Mouse (Mus musculus) forebrain, embryonic 13.5 days (tissue): ENCODE results near the gene Islr2. TPM values are rescaled to one million over a fixed set of nuclear protein-coding genes. Genes with fewer than 3 reads are reported as not detected.

Experiments used
- ATAC-seq: fragments of 200-750 bp; cut with Nextera tagmentation; 2 replicates; pipeline ENCODE4 v1.8.0; 2017
- H3K27ac ChIP-seq: fragments of 300-500 bp; sonication (generic); 2 replicates; pipeline ENCODE4 v1.5.1; 2015; ENCODE audit warnings: inconsistent platforms, mild to moderate bottlenecking, moderate library complexity
- H3K27me3 ChIP-seq: fragments of 300-500 bp; sonication (generic); 2 replicates; pipeline ENCODE4 v1.6.1; 2015; ENCODE audit warnings: mild to moderate bottlenecking, inconsistent platforms
- H3K36me3 ChIP-seq: fragments of 300-500 bp; sonication (generic); 2 replicates; pipeline ENCODE4 v1.6.1; 2015; ENCODE audit warnings: mild to moderate bottlenecking, inconsistent platforms; ENCODE audit not compliant: poor library complexity, severe bottlenecking
- H3K4me1 ChIP-seq: fragments of 300-500 bp; sonication (generic); 2 replicates; pipeline ENCODE4 v1.6.1; 2015; ENCODE audit warnings: inconsistent platforms
- H3K4me2 ChIP-seq: fragments of 300-500 bp; sonication (generic); 2 replicates; pipeline ENCODE4 v1.6.1; 2015; ENCODE audit warnings: inconsistent platforms, mild to moderate bottlenecking, moderate library complexity
- H3K4me3 ChIP-seq: fragments of 300-500 bp; sonication (generic); 2 replicates; pipeline ENCODE4 v1.5.1; 2015; ENCODE audit warnings: mild to moderate bottlenecking, inconsistent platforms
- H3K9ac ChIP-seq: fragments of 300-500 bp; sonication (generic); 2 replicates; pipeline ENCODE4 v1.6.1; 2015; ENCODE audit warnings: mild to moderate bottlenecking, inconsistent platforms
- H3K9me3 ChIP-seq: fragments of 300-500 bp; sonication (generic); replicated peaks from 2 replicates; pipeline ENCODE4 v1.6.1; 2016; ENCODE audit warnings: inconsistent platforms
- WGBS: fragments of 180-500 bp; shearing (Covaris S2); methylation state at CpG from one replicate; pipeline ENCODE4 v1.1.7; 2015; 5-methylcytosine and 5-hydroxymethylcytosine counted together
- polyA plus RNA-seq: library from polyadenylated mRNA; unstranded; fragments of >200 nt; fragmentation: Nextera tagmentation; extraction: Ambion mirVana; gene quantifications from 2 replicates; pipeline ENCODE4 v1.2.1, GENCODE M21; 2015

The Islr2 gene
- polyA plus RNA-seq, 1 experiment from 2014 or later, result 50.1 TPM

DNA sequence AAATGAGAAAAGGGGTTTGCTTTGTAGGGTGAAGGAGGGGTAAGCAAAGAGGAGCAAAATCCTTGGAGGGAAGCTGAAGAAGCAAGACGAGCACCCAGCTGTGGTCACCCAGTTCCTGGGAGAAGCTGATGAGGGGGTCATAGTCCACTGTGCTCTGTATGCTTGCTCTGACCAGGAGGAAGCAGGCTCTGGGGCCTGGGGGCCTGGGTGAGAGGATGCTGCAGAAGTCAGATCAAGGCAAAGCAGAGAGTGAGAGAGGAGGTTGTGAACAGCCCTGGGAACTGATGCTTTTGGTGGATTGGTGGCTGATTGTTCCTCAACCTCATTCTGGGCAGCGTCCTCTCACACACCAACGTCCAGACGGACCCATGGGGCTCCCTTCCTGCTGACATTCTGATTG, 27.0 kb downstream of the Islr2 start:
- H3K36me3 ChIP-seq, result no peaks in the 10 kb centered on the region
- H3K9ac ChIP-seq, result no peak overlapping the region
- peak overlapping the region; percentile 8; the same call in 1 of the 2 replicates for H3K27ac ChIP-seq
- peaks cover 14% of the 10 kb centered on the region for H3K4me1 ChIP-seq
- H3K4me2 ChIP-seq, result no peak overlapping the region
- H3K27me3 ChIP-seq, result no peaks in the 10 kb centered on the region
- WGBS, result 44% methylated on average over 4 of the region's 4 CpGs
- no peak overlapping the region for H3K4me3 ChIP-seq
- no peaks in the 10 kb centered on the region for H3K9me3 ChIP-seq
- no peak for ATAC-seq

DNA sequence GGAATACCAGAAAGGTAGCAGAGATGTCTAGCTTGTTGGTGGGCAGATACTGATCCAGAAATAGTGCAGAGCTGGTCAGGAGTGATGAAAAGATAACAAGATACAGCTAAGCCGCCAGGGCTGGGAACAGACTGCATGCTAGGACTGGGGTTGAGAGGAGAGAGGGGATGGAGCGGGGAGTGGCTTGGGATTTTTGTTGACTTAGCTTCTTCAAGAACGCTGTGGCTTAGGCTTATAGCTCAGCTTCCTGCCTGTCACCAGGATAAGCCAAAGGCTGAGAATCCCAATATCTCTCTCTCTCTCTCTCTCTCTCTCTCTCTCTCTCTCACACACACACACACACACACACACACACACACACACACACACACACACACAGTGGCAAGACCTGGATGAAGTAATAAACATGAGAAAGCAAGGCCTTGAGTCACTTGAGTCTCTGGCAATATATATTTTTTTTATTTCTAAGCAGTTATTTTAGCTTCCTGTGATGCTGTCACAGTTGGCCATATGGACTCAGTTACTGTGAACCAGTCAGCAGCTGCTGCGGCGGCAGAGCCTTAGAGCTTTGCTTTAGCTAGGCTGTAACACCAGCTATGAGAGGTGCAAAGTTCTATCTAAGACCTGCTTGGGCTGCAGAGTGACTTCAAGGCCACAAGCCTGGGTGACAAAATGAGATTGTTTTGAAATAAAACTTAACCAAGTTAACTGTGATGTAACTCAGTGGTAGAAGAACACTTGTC, 28.2 kb downstream of the Islr2 start:
- Histone ChIP-seq H3K4me1 (peaks cover 14% of the 10 kb centered on the region), H3K27ac (peak overlapping the region; percentile 67), H3K9me3 (no peaks in the 10 kb centered on the region), H3K36me3 (no peaks in the 10 kb centered on the region), H3K4me2 (no peak overlapping the region), H3K4me3 (no peak overlapping the region), H3K27me3 (no peaks in the 10 kb centered on the region), H3K9ac (no peak overlapping the region)
- ATAC-seq, result no peak
- 51% methylated on average over 5 of the region's 5 CpGs for WGBS

DNA sequence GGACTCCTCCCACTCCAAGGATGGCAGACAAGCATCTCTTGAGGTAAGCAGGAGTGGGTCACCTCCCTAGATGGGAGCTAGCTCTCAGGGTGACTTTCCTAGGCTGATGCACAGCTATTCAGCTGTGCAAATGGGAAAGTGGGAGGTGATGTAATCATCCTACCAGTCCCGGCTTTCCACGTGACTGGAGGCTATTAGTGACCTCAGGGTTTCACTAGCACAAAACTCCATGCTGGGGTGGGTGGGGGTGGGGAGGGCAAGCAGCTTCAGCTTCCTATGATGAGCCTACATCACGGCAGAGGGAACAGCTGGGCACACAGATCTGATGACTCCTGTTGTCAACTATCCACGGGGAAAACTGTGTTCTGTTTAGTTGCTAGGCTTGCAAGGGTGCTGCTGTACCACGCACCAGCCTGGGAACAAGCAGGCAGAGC, 29.3 kb downstream of the Islr2 start:
- Histone ChIP-seq H3K9ac (no peak overlapping the region), H3K36me3 (no peaks in the 10 kb centered on the region), H3K4me3 (no peak overlapping the region), H3K27ac (peak overlapping the region; percentile 67), H3K4me1 (peaks cover 14% of the 10 kb centered on the region), H3K27me3 (no peaks in the 10 kb centered on the region), H3K9me3 (no peaks in the 10 kb centered on the region), H3K4me2 (no peak overlapping the region)
- 20% methylated on average over 5 of the region's 5 CpGs for WGBS
- peak; percentile 36; the same call in 1 of the 2 replicates for ATAC-seq

DNA sequence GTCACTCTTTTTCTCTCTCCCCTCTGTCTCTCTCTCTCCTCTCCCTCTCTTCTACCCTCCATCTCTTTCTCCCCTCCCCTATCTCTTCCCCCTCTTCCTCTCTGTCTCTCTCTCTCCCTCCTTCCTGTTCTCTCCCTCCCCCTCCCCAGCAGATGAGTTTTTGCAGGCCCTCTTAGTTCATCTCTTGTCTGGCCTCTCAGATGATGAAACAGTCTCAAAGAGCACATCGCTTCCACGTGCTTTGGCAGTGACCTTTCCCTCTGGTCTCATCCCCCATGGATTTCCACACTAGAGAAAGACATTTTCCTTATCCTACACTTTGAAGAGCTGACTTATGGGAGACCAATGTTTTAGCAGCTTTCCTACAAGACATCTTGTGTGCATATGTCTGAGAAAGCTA, 31.3 kb downstream of the Islr2 start:
- H3K27ac ChIP-seq, result no peak overlapping the region
- H3K4me1 ChIP-seq, result peaks cover 20% of the 10 kb centered on the region
- no peaks in the 10 kb centered on the region for H3K9me3 ChIP-seq
- 75% methylated on average over 2 of the region's 2 CpGs for WGBS
- no peaks in the 10 kb centered on the region for H3K27me3 ChIP-seq
- H3K4me3 ChIP-seq, result no peak overlapping the region
- H3K4me2 ChIP-seq, result no peak overlapping the region
- no peaks in the 10 kb centered on the region for H3K36me3 ChIP-seq
- no peak overlapping the region for H3K9ac ChIP-seq
- ATAC-seq, result no peak

DNA sequence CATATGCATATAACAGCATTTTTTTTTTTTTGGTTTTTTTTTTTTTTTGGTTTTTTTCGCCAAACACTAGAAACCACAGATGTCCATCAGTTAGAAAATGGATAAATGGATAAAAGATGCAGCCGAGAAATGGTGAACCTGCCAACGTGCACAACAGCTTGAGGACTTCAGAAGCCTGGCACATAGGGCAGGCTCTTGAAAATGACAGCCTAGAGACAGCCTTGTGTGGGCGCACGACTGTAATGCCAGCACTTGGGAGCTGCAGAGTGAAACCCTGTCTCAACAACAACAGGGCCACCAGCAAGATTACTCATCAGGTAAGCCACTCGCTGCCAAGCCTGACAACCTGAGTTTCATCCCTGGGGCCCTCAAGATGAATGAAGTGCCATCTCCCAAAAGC, 34.7 kb downstream of the Islr2 start:
- 79% methylated on average over 6 of the region's 6 CpGs for WGBS
- no peak overlapping the region for H3K27ac ChIP-seq
- H3K36me3 ChIP-seq, result no peaks in the 10 kb centered on the region

DNA sequence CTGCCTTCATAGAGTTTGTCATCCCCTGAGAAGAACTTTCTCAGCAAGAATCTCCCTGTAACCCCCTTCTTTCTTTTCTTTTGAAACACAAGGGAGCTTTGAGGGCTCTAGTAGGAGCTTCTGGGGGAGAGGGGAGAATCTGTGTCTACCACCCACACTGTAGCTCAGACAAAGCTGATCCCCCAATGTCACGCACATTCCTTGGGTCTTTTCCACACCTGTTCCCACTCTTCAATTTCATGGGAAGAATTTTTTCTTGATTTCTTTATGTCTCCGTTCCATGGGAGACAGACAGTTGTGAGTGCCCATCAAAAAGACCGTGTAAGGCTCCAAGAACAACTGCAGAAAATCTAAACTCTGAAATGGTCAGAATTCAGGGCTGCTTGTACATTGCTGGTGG, 35.2 kb downstream of the Islr2 start:
- WGBS, result 68% methylated on average over 3 of the region's 3 CpGs

More for the DNA sequence above, 34.7 kb downstream of the Islr2 start:
- H3K9me3 ChIP-seq, result no peaks in the 10 kb centered on the region
- no peak for ATAC-seq
- no peak overlapping the region for H3K4me2 ChIP-seq
- H3K9ac ChIP-seq, result no peak overlapping the region
- no peaks in the 10 kb centered on the region for H3K27me3 ChIP-seq
- H3K4me1 ChIP-seq, result peaks cover 7% of the 10 kb centered on the region
- H3K4me3 ChIP-seq, result no peak overlapping the region

DNA sequence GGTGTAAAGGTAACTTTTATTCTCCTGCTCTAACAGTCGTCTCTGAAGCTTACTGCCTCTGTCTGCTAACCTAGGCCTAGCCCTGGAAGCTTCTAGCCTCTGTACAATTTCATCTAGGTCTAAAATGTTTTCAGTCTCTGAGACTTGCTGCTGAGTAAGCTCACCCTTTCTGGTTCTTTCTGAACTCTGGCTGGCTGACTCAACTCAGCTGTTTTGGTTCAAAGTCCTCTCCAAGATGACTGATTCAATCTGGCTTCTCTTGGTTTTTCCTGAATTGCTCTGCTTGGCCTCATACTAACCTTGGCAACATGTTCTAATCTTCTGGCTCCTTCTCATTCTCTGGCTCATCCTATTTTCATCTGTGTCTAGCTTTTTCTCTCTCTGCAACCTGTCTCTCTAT, 38.3 kb downstream of the Islr2 start:
- H3K36me3 ChIP-seq, result no peaks in the 10 kb centered on the region
- ATAC-seq, result no peak
- WGBS, result 82% methylated on average over 1 of the region's 1 CpGs
- no peaks in the 10 kb centered on the region for H3K27me3 ChIP-seq
- H3K4me1 ChIP-seq, result peaks cover 7% of the 10 kb centered on the region
- H3K4me2 ChIP-seq, result no peak overlapping the region
- no peaks in the 10 kb centered on the region for H3K9me3 ChIP-seq
- H3K4me3 ChIP-seq, result no peak overlapping the region
- H3K27ac ChIP-seq, result no peak overlapping the region
- no peak overlapping the region for H3K9ac ChIP-seq

More for the DNA sequence above, 35.2 kb downstream of the Islr2 start:
- Histone ChIP-seq H3K9ac (no peak overlapping the region), H3K9me3 (no peaks in the 10 kb centered on the region), H3K4me3 (no peak overlapping the region), H3K27ac (no peak overlapping the region), H3K4me2 (no peak overlapping the region), H3K4me1 (peaks cover 7% of the 10 kb centered on the region), H3K27me3 (no peaks in the 10 kb centered on the region), H3K36me3 (no peaks in the 10 kb centered on the region)
- no peak for ATAC-seq

DNA sequence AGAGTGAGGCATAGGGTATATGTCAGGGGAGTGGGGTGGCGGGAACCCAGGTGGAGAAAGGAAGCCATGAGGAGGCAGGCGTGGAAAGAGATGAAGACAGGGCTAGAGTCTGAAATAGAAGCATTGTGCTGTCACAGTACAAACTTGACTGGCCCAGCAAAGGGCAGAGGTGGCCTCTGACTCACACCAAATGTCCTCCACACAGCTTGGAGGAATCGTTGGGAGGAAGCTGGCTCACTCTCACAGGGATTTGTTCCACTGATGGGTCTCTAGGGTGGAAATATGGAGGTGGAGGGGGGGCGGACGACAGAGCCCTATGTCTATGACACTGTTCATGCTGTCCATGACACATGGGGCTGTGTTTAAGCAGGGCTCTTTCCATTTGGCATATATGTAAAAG, 41.0 kb downstream of the Islr2 start:
- no peaks in the 10 kb centered on the region for H3K36me3 ChIP-seq
- no peak overlapping the region for H3K4me3 ChIP-seq
- no peak overlapping the region for H3K9ac ChIP-seq
- H3K27ac ChIP-seq, result no peak overlapping the region
- no peaks in the 10 kb centered on the region for H3K27me3 ChIP-seq
- no peak for ATAC-seq
- H3K4me2 ChIP-seq, result no peak overlapping the region
- 85% methylated on average over 5 of the region's 5 CpGs for WGBS
- H3K4me1 ChIP-seq, result peaks cover 9% of the 10 kb centered on the region
- H3K9me3 ChIP-seq, result no peaks in the 10 kb centered on the region

DNA sequence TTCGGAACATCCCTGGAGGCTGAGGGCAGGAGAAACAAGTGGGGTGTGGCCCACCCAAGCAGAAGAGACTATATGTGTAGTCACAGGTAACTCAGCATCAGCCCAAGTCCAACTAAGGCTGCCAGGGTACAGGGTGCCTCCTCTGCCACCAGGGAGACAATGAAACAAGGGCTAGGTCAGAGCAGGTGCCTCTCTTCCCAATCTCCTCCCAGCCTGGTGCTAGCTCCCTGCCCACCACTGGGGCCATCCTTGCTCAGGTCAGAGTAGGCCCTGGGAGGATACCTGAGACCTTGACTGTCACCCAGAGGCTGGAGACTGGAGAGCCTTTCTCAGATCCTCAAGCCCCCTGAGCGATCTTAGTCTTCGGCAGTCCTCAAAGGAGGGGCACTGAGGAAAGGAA, 41.9 kb downstream of the Islr2 start:
- Histone ChIP-seq H3K4me1 (peaks cover 9% of the 10 kb centered on the region), H3K36me3 (no peaks in the 10 kb centered on the region), H3K27ac (no peak overlapping the region), H3K9ac (no peak overlapping the region), H3K27me3 (no peaks in the 10 kb centered on the region), H3K9me3 (no peaks in the 10 kb centered on the region), H3K4me2 (no peak overlapping the region), H3K4me3 (no peak overlapping the region)
- 99% methylated on average over 3 of the region's 3 CpGs for WGBS
- no peak for ATAC-seq

DNA sequence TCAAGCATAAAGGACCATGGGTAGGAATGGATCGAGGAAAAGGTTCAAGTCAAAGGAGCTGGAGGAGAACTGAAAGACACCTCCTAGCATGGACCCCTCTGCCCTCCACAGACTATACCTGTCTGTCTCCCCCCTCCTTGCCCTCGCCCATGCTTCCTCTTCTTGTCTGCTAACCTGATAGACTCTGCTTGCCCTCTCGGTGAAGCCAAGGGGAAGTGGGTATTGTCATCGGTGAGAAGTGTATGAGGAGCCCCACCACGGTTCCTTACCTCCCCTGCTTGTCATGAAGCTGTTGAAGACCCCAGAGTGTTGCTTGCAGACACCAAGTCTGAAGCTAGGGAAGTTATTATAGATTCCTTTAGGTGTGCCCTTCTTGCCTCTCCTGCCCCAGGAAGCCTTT, 43.8 kb downstream of the Islr2 start:
- 84% methylated on average over 5 of the region's 5 CpGs for WGBS
- H3K9me3 ChIP-seq, result no peaks in the 10 kb centered on the region
- ATAC-seq, result no peak
- no peak overlapping the region for H3K9ac ChIP-seq
- no peaks in the 10 kb centered on the region for H3K27me3 ChIP-seq
- H3K4me1 ChIP-seq, result peaks cover 22% of the 10 kb centered on the region
- H3K36me3 ChIP-seq, result no peaks in the 10 kb centered on the region
- no peak overlapping the region for H3K4me3 ChIP-seq
- H3K27ac ChIP-seq, result no peak overlapping the region
- no peak overlapping the region for H3K4me2 ChIP-seq

DNA sequence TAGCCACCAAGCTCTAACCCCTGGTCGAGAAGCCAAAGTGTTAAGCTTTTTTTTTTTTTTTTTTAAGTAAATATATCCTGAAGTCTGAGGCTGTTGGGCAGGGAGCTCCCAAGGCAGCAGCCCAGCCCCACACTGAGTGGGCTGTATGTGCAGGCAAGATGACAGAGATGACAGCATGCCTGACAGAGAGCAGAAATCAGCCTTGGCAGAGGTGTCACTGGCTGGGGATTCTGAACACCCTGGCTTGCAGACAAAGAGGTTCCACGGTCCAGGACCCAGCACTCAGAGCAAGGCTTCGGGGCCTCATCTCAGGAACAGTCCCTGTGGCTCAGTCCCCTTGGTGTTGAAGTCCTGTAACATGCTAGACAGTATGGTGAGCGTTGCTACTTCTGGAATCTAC, 44.3 kb downstream of the Islr2 start:
- Histone ChIP-seq H3K9me3 (no peaks in the 10 kb centered on the region), H3K27ac (no peak overlapping the region), H3K36me3 (no peaks in the 10 kb centered on the region), H3K4me3 (no peak overlapping the region), H3K27me3 (no peaks in the 10 kb centered on the region), H3K4me2 (no peak overlapping the region), H3K9ac (no peak overlapping the region), H3K4me1 (peaks cover 26% of the 10 kb centered on the region)
- no peak for ATAC-seq
- 79% methylated on average over 4 of the region's 4 CpGs for WGBS

DNA sequence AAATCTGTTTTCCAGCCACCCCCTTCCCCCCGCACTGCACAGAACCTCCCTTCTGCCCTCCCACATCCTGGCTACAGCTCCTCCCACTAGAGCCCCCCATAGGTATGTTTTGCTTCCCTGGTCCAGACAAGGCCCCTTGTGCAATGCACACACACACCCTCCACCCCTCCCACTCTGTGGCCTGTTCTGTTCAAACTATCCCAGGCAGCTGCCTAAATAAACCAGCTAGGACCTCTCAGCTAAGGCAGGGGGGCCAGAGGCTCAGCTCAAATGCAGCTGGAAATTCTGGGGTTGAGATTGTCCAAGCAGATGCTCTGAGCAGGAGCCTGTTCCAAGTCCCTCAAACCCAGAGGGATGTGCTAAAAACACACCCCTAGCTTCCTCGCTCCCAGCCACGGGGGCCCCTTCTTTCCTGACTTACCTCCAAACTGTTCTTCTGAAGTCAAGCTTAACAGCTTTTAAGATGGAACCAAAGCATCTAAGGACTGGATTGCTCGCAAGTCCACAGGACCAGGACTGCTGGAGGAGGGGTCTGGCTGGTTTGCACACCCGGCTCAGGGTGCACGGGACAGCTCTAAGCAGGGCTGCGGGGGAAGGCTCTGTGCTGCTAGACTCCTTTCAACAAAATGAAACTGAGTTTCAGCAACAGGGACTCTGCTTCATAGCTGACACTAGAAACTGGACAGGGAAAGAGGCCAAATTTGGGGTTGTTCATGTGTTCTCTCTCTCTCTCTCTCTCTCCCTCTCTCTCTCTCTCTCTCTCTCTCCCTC, 45.4 kb downstream of the Islr2 start:
- ATAC-seq, result no peak
- Histone ChIP-seq H3K9me3 (no peaks in the 10 kb centered on the region), H3K27me3 (no peaks in the 10 kb centered on the region), H3K27ac (no peak overlapping the region), H3K4me2 (no peak overlapping the region), H3K9ac (no peak overlapping the region; the same call in 1 of the 2 replicates), H3K4me3 (no peak overlapping the region), H3K36me3 (no peaks in the 10 kb centered on the region), H3K4me1 (peaks cover 28% of the 10 kb centered on the region)
- 41% methylated on average over 7 of the region's 7 CpGs for WGBS
